Mouse (Mus musculus) myocyte (in vitro differentiated cells): Measurements from ENCODE around the gene Tbc1d17. TPM values are rescaled to one million over a fixed set of nuclear protein-coding genes. Genes with fewer than 3 reads are reported as not detected.

Experiments
- H3K27me3 ChIP-seq: one replicate; pipeline ENCODE4 v1.6.1; 2011; ENCODE audit not compliant: control insufficient read depth, insufficient read depth, insufficient read length
- H3K36me3 ChIP-seq: one replicate; pipeline ENCODE4 v1.6.1; 2011; ENCODE audit not compliant: control insufficient read depth, insufficient read depth
- H3K4me2 ChIP-seq: one replicate; pipeline ENCODE4 v1.6.1; 2011; ENCODE audit warnings: low read depth, control low read depth
- H3K4me3 ChIP-seq: one replicate; pipeline ENCODE4 v1.5.1; 2011; ENCODE audit warnings: mild to moderate bottlenecking, control low read depth, moderate library complexity
- H3K79me2 ChIP-seq: one replicate; pipeline ENCODE4 v1.6.1; 2011; ENCODE audit not compliant: control insufficient read depth, insufficient read depth
- H3ac ChIP-seq: one replicate; pipeline ENCODE4 v1.6.1; 2011; ENCODE audit not compliant: control insufficient read depth, insufficient read length
- CEBPB ChIP-seq: IDR thresholded peaks from 2 replicates; pipeline ENCODE4 v1.6.1; 2011; ENCODE audit warnings: mild to moderate bottlenecking, moderate library complexity; ENCODE audit not compliant: poor library complexity, insufficient read depth, severe bottlenecking
- E2F4 ChIP-seq: IDR thresholded peaks from one replicate; pipeline ENCODE4 v1.6.1; 2011; ENCODE audit warnings: mild to moderate bottlenecking, control low read depth, moderate library complexity; ENCODE audit not compliant: insufficient read depth
- MAX ChIP-seq: IDR thresholded peaks from one replicate; pipeline ENCODE4 v1.6.1; 2011; ENCODE audit warnings: low read depth, mild to moderate bottlenecking, control low read depth
- MYOD1 ChIP-seq, 3 experiments: IDR thresholded peaks; one replicate each; pipeline ENCODE4 v1.6.1; 2011; ENCODE audit warnings: control low read depth in 2 of 3, low read depth in 2 of 3, mild to moderate bottlenecking in 2 of 3, moderate library complexity in 1 of 3; ENCODE audit not compliant: insufficient read length in 2 of 3, control insufficient read depth in 1 of 3
- MYOG ChIP-seq, 3 experiments: IDR thresholded peaks; one replicate each; pipeline ENCODE4 v1.6.1; 2011; ENCODE audit warnings: control low read depth in 2 of 3, low read depth in 2 of 3, mild to moderate bottlenecking in 2 of 3; ENCODE audit not compliant: insufficient read length in 2 of 3, control insufficient read depth in 1 of 3, insufficient read depth in 1 of 3
- POLR2A ChIP-seq: IDR thresholded peaks from one replicate; pipeline ENCODE4 v1.6.1; 2011; ENCODE audit warnings: low read depth, mild to moderate bottlenecking, control low read depth, moderate library complexity; ENCODE audit not compliant: insufficient read length
- POLR2AphosphoS2 ChIP-seq: IDR thresholded peaks from one replicate; pipeline ENCODE4 v1.6.1; 2011; ENCODE audit warnings: low read depth, control low read depth; ENCODE audit not compliant: insufficient read length
- REST ChIP-seq: IDR thresholded peaks from one replicate; pipeline ENCODE4 v1.6.1; 2011; ENCODE audit warnings: mild to moderate bottlenecking, control low read depth, moderate library complexity; ENCODE audit not compliant: insufficient read depth, insufficient read length
- SRF ChIP-seq: IDR thresholded peaks from one replicate; pipeline ENCODE4 v1.6.1; 2011; ENCODE audit warnings: low read depth; ENCODE audit not compliant: control insufficient read depth, insufficient read length
- TCF12 ChIP-seq: IDR thresholded peaks from one replicate; pipeline ENCODE4 v1.6.1; 2011; ENCODE audit warnings: mild to moderate bottlenecking, control low read depth; ENCODE audit not compliant: poor library complexity, insufficient read depth, severe bottlenecking
- TCF3 ChIP-seq: IDR thresholded peaks from one replicate; pipeline ENCODE4 v1.6.1; 2011; ENCODE audit warnings: low read depth, control low read depth; ENCODE audit not compliant: insufficient read length
- USF1 ChIP-seq: IDR thresholded peaks from one replicate; pipeline ENCODE4 v1.6.1; 2011; ENCODE audit warnings: low read depth, mild to moderate bottlenecking, control low read depth, moderate library complexity
- polyA plus RNA-seq: library from polyadenylated mRNA; unstranded; fragments of >200 nt; fragmentation: generic; extraction: Trizol; gene quantifications from one replicate; pipeline ENCODE4 v1.2.1, GENCODE M21; 2012; ENCODE audit warnings: missing spikeins

Tbc1d17 gene
- polyA plus RNA-seq, 1 experiment: 53.8 TPM

GRCm38 (mm10) chr7:44895206-44895592 lies 46.3 kb upstream of the Tbc1d17 start:
- Histone ChIP-seq H3K79me2 (peaks cover 19% of the 10 kb centered on the region), H3K4me2 (peak overlapping the region; percentile 94), H3K4me3 (peak overlapping the region; percentile 46), H3K27me3 (no peaks in the 10 kb centered on the region), H3ac (no peak overlapping the region), H3K36me3 (no peaks in the 10 kb centered on the region)
- TF ChIP-seq MYOD1 (IDR thresholded peaks at IDR 0.05; ENCODE audit: control insufficient read depth in 1 of 3, insufficient read length in 2 of 3, low read depth in 2 of 3): no peak
- no peak for TF ChIP-seq REST
- no peak for TF ChIP-seq E2F4
- TF ChIP-seq TCF12: no peak
- TF ChIP-seq POLR2A: no peak
- no peak for TF ChIP-seq MYOG (IDR thresholded peaks at IDR 0.05; ENCODE audit: control insufficient read depth in 1 of 3, insufficient read depth in 1 of 3, insufficient read length in 2 of 3, low read depth in 2 of 3)
- TF ChIP-seq MAX: no peak
- TF ChIP-seq SRF: no peak
- TF ChIP-seq POLR2AphosphoS2: no peak
- TF ChIP-seq USF1: no peak
- no peak for TF ChIP-seq TCF3
- no peak for TF ChIP-seq CEBPB

- Histone ChIP-seq H3ac (no peak overlapping the region), H3K36me3 (no peaks in the 10 kb centered on the region)
- no peak for TF ChIP-seq TCF12
- TF ChIP-seq SRF: no peak
- no peak for TF ChIP-seq MYOD1 (IDR thresholded peaks at IDR 0.05; ENCODE audit: control insufficient read depth in 1 of 3, insufficient read length in 2 of 3, low read depth in 2 of 3)
- no peak for TF ChIP-seq CEBPB
- no peak for TF ChIP-seq REST
- TF ChIP-seq POLR2A: no peak
- no peak for TF ChIP-seq USF1
- TF ChIP-seq MYOG (IDR thresholded peaks at IDR 0.05; ENCODE audit: control insufficient read depth in 1 of 3, insufficient read depth in 1 of 3, insufficient read length in 2 of 3, low read depth in 2 of 3): no peak
- no peak for TF ChIP-seq E2F4
- TF ChIP-seq TCF3: no peak
- TF ChIP-seq POLR2AphosphoS2: no peak
- no peak for TF ChIP-seq MAX
These were observed 45.3 kb upstream of the Tbc1d17 start for GRCm38 (mm10) chr7:44894175-44894574.

GRCm38 (mm10) chr7:44893197-44893596 lies 44.3 kb upstream of the Tbc1d17 start:
- H3K4me3 ChIP-seq: peak overlapping the region; percentile 75

More at GRCm38 (mm10) chr7:44894175-44894574, 45.3 kb upstream of the Tbc1d17 start:
- Histone ChIP-seq H3K27me3 (no peaks in the 10 kb centered on the region), H3K79me2 (peaks cover 27% of the 10 kb centered on the region), H3K4me2 (no peak overlapping the region), H3K4me3 (no peak overlapping the region)

GRCm38 (mm10) chr7:44892276-44892921 lies 43.5 kb upstream of the Tbc1d17 start, which contains the start of gene Med25:
Med25 (minus strand) TSS chr7:44892712.
- Histone ChIP-seq H3K27me3 (no peaks in the 10 kb centered on the region), H3ac (peak within 1 kb of the TSS; percentile 70), H3K4me2 (peak within 1 kb of the TSS; percentile 87), H3K79me2 (peaks cover 43% of the 10 kb centered on the region), H3K4me3 (peak within 1 kb of the TSS; percentile 75), H3K36me3 (no peaks in the 10 kb centered on the region)
- peak; percentile 82 for TF ChIP-seq POLR2AphosphoS2
- peak; percentile 82 for TF ChIP-seq POLR2A
- TF ChIP-seq SRF: no peak
- TF ChIP-seq TCF12: no peak

More at GRCm38 (mm10) chr7:44893197-44893596, 44.3 kb upstream of the Tbc1d17 start:
- H3K79me2 ChIP-seq: peaks cover 36% of the 10 kb centered on the region
- TF ChIP-seq TCF3 (no peak), SRF (no peak), CEBPB (no peak)
- H3K4me2 ChIP-seq: peak overlapping the region; percentile 87
- H3K27me3 ChIP-seq: no peaks in the 10 kb centered on the region
- H3ac ChIP-seq: no peak overlapping the region
- no peaks in the 10 kb centered on the region for H3K36me3 ChIP-seq

GRCm38 (mm10) chr7:44891611-44892010 lies 42.7 kb upstream of the Tbc1d17 start:
- H3K79me2 ChIP-seq: peaks cover 50% of the 10 kb centered on the region
- H3K4me2 ChIP-seq: peak overlapping the region; percentile 83
- H3K36me3 ChIP-seq: no peaks in the 10 kb centered on the region
- no peaks in the 10 kb centered on the region for H3K27me3 ChIP-seq
- peak overlapping the region; percentile 75 for H3K4me3 ChIP-seq
- TF ChIP-seq E2F4: no peak
- TF ChIP-seq MAX: no peak
- TF ChIP-seq POLR2AphosphoS2: no peak
- no peak for TF ChIP-seq SRF
- no peak for TF ChIP-seq CEBPB
- no peak for TF ChIP-seq MYOG (IDR thresholded peaks at IDR 0.05; ENCODE audit: control insufficient read depth in 1 of 3, insufficient read depth in 1 of 3, insufficient read length in 2 of 3, low read depth in 2 of 3)
- peak overlapping the region; percentile 70 for H3ac ChIP-seq
